Mouse (Mus musculus): Measurements from ENCODE around the gene Ackr1. TPM values are rescaled to one million over a fixed set of nuclear protein-coding genes. Genes with fewer than 3 reads are reported as not detected.

Gene Ackr1
- polyA plus RNA-seq, 1 experiment from 2014 or later, result 7.3 TPM

GRCm38 (mm10) chr1:173363436-173363835 is 29.9 kb upstream of the Ackr1 start:
- Histone ChIP-seq H3K4me3 (no peak overlapping the region), H3K4me2 (replicated peaks) (no peak overlapping the region), H3K36me3 (no peaks in the 10 kb centered on the region), H3K27ac (replicated peaks) (no peak overlapping the region), H3K9ac (replicated peaks) (no peak overlapping the region), H3K9me3 (no peaks in the 10 kb centered on the region), H3K27me3 (no peaks in the 10 kb centered on the region), H3K4me1 (peaks cover 23% of the 10 kb centered on the region)
- ATAC-seq (ENCODE audit: low FRiP score, low read depth), result no peak
- WGBS, result 95% methylated on average over 2 of the region's 2 CpGs

GRCm38 (mm10) chr1:173361651-173362050 is 28.1 kb upstream of the Ackr1 start:
- Histone ChIP-seq H3K4me1 (peaks cover 20% of the 10 kb centered on the region), H3K27ac (replicated peaks) (no peak overlapping the region)
- 52% methylated on average over 6 of the region's 6 CpGs for WGBS

GRCm38 (mm10) chr1:173359590-173360290 is 26.2 kb upstream of the Ackr1 start:
- H3K4me3 ChIP-seq, result no peak overlapping the region
- H3K9me3 ChIP-seq, result no peaks in the 10 kb centered on the region
- no peak overlapping the region for H3K4me2 ChIP-seq (replicated peaks)
- H3K36me3 ChIP-seq, result peaks cover 4% of the 10 kb centered on the region; the same call in 1 of the 2 replicates
- WGBS, result 74% methylated on average over 4 of the region's 4 CpGs
- no peaks in the 10 kb centered on the region for H3K27me3 ChIP-seq
- ATAC-seq (ENCODE audit: low FRiP score, low read depth), result no peak
- peaks cover 11% of the 10 kb centered on the region for H3K4me1 ChIP-seq
- 0 out of 2 replicates have a peak overlapping the region, but pooled peaks have one; percentile 17 for H3K27ac ChIP-seq (replicated peaks)
- H3K9ac ChIP-seq (replicated peaks), result no peak overlapping the region

More at GRCm38 (mm10) chr1:173361651-173362050, 28.1 kb upstream of the Ackr1 start:
- no peak overlapping the region for H3K9ac ChIP-seq (replicated peaks)
- no peaks in the 10 kb centered on the region for H3K27me3 ChIP-seq
- no peak overlapping the region for H3K4me3 ChIP-seq
- H3K9me3 ChIP-seq, result no peaks in the 10 kb centered on the region
- no peak overlapping the region for H3K4me2 ChIP-seq (replicated peaks)
- H3K36me3 ChIP-seq, result no peaks in the 10 kb centered on the region
- no peak for ATAC-seq (ENCODE audit: low FRiP score, low read depth)

GRCm38 (mm10) chr1:173357799-173358198 is 24.2 kb upstream of the Ackr1 start:
- Histone ChIP-seq H3K4me1 (peaks cover 11% of the 10 kb centered on the region), H3K4me3 (no peak overlapping the region), H3K4me2 (replicated peaks) (no peak overlapping the region), H3K36me3 (peaks cover 8% of the 10 kb centered on the region; the same call in 1 of the 2 replicates), H3K9me3 (no peaks in the 10 kb centered on the region), H3K27me3 (no peaks in the 10 kb centered on the region), H3K27ac (replicated peaks) (no peak overlapping the region), H3K9ac (replicated peaks) (no peak overlapping the region)
- WGBS, result 55% methylated on average over 4 of the region's 4 CpGs
- no peak for ATAC-seq (ENCODE audit: low FRiP score, low read depth)

- Histone ChIP-seq H3K4me2 (replicated peaks) (no peak overlapping the region), H3K27ac (replicated peaks) (no peak overlapping the region), H3K27me3 (no peaks in the 10 kb centered on the region), H3K9me3 (no peaks in the 10 kb centered on the region), H3K4me3 (no peak overlapping the region), H3K36me3 (peaks cover 8% of the 10 kb centered on the region; the same call in 1 of the 2 replicates), H3K9ac (replicated peaks) (no peak overlapping the region), H3K4me1 (peaks cover 13% of the 10 kb centered on the region)
- 84% methylated on average over 2 of the region's 2 CpGs for WGBS
- no peak for ATAC-seq (ENCODE audit: low FRiP score, low read depth)
Measured at GRCm38 (mm10) chr1:173356699-173357098, 23.1 kb upstream of the Ackr1 start.

- Histone ChIP-seq H3K27ac (replicated peaks) (no peak overlapping the region; the same call in 1 of the 2 replicates), H3K4me1 (peaks cover 24% of the 10 kb centered on the region), H3K27me3 (no peaks in the 10 kb centered on the region), H3K36me3 (peaks cover 8% of the 10 kb centered on the region; the same call in 1 of the 2 replicates), H3K4me2 (replicated peaks) (no peak overlapping the region), H3K9ac (replicated peaks) (no peak overlapping the region), H3K9me3 (no peaks in the 10 kb centered on the region), H3K4me3 (no peak overlapping the region)
- 87% methylated on average over 7 of the region's 7 CpGs for WGBS
- no peak for ATAC-seq (ENCODE audit: low FRiP score, low read depth)
Measured at GRCm38 (mm10) chr1:173355107-173355846, 21.7 kb upstream of the Ackr1 start.

GRCm38 (mm10) chr1:173350372-173350957 is 16.9 kb upstream of the Ackr1 start, which contains the start of gene Aim2:
Gene Aim2 (plus strand): TSS chr1:173350879.
- H3K4me1 ChIP-seq, result peaks cover 26% of the 10 kb centered on the region
- WGBS, result 6% methylated on average over 10 of the region's 10 CpGs
- peak; percentile 62 for ATAC-seq (ENCODE audit: low FRiP score, low read depth)
- no peaks in the 10 kb centered on the region for H3K9me3 ChIP-seq
- peaks cover 16% of the 10 kb centered on the region for H3K36me3 ChIP-seq
- H3K27ac ChIP-seq (replicated peaks), result peak within 1 kb of the TSS; percentile 46; the same call in 1 of the 2 replicates
- peak within 1 kb of the TSS; percentile 53 for H3K9ac ChIP-seq (replicated peaks)
- peak within 1 kb of the TSS; percentile 44 for H3K4me3 ChIP-seq
- H3K4me2 ChIP-seq (replicated peaks), result peak within 1 kb of the TSS; percentile 62
- no peaks in the 10 kb centered on the region for H3K27me3 ChIP-seq

GRCm38 (mm10) chr1:173349946-173350345 is 16.4 kb upstream of the Ackr1 start:
- WGBS, result under 1% methylated on average over 6 of the region's 6 CpGs

GRCm38 (mm10) chr1:173349192-173349591 is 15.6 kb upstream of the Ackr1 start:
- H3K4me3 ChIP-seq, result no peak overlapping the region
- no peak overlapping the region for H3K27ac ChIP-seq (replicated peaks)
- no peak for ATAC-seq (ENCODE audit: low FRiP score, low read depth)
- peaks cover 28% of the 10 kb centered on the region for H3K4me1 ChIP-seq
- peaks cover 14% of the 10 kb centered on the region; the same call in 1 of the 2 replicates for H3K36me3 ChIP-seq
- H3K9me3 ChIP-seq, result no peaks in the 10 kb centered on the region
- H3K9ac ChIP-seq (replicated peaks), result no peak overlapping the region
- no peak overlapping the region for H3K4me2 ChIP-seq (replicated peaks)
- 40% methylated on average over 5 of the region's 5 CpGs for WGBS
- no peaks in the 10 kb centered on the region for H3K27me3 ChIP-seq

More at GRCm38 (mm10) chr1:173349946-173350345, 16.4 kb upstream of the Ackr1 start:
- Histone ChIP-seq H3K27me3 (no peaks in the 10 kb centered on the region), H3K4me3 (peak overlapping the region; percentile 44), H3K27ac (replicated peaks) (peak overlapping the region; percentile 46; the same call in 1 of the 2 replicates), H3K4me1 (peaks cover 26% of the 10 kb centered on the region), H3K4me2 (replicated peaks) (peak overlapping the region; percentile 62), H3K36me3 (peaks cover 15% of the 10 kb centered on the region), H3K9me3 (no peaks in the 10 kb centered on the region), H3K9ac (replicated peaks) (peak overlapping the region; percentile 53)
- ATAC-seq (ENCODE audit: low FRiP score, low read depth), result peak; percentile 92

- Histone ChIP-seq H3K27me3 (no peaks in the 10 kb centered on the region), H3K4me2 (replicated peaks) (no peak overlapping the region), H3K9me3 (no peaks in the 10 kb centered on the region), H3K27ac (replicated peaks) (no peak overlapping the region), H3K9ac (replicated peaks) (no peak overlapping the region), H3K4me3 (no peak overlapping the region), H3K4me1 (peaks cover 31% of the 10 kb centered on the region), H3K36me3 (peaks cover 20% of the 10 kb centered on the region; the same call in 1 of the 2 replicates)
- no peak for ATAC-seq (ENCODE audit: low FRiP score, low read depth)
- WGBS, result 0% methylated on average over 1 of the region's 1 CpGs
Measured at GRCm38 (mm10) chr1:173348527-173348926, 15.0 kb upstream of the Ackr1 start.

- Histone ChIP-seq H3K4me2 (replicated peaks) (no peak overlapping the region), H3K27me3 (no peaks in the 10 kb centered on the region), H3K27ac (replicated peaks) (no peak overlapping the region), H3K36me3 (peaks cover 31% of the 10 kb centered on the region; the same call in 1 of the 2 replicates), H3K4me3 (no peak overlapping the region), H3K9ac (replicated peaks) (no peak overlapping the region), H3K4me1 (peaks cover 16% of the 10 kb centered on the region), H3K9me3 (no peaks in the 10 kb centered on the region)
- ATAC-seq (ENCODE audit: low FRiP score, low read depth), result no peak
- WGBS, result 90% methylated on average over 4 of the region's 4 CpGs
Measured at GRCm38 (mm10) chr1:173345112-173345511, 11.6 kb upstream of the Ackr1 start.

Data from midbrain, embryonic 12.5 days (tissue).